Mouse (Mus musculus): ENCODE results near the gene Zfp334. TPM values are rescaled to one million over a fixed set of nuclear protein-coding genes. Genes with fewer than 3 reads are reported as not detected.

The Zfp334 gene
- 1.9 and 5.8 TPM in 2 replicates for polyA plus RNA-seq (2012; rRNA removed; ENCODE audit: low replicate concordance)

GRCm38 (mm10) chr2:165387844-165388495, at the start of gene Zfp334:
Gene Zfp334, minus strand, starts transcription at chr2:165388259.

DNA sequence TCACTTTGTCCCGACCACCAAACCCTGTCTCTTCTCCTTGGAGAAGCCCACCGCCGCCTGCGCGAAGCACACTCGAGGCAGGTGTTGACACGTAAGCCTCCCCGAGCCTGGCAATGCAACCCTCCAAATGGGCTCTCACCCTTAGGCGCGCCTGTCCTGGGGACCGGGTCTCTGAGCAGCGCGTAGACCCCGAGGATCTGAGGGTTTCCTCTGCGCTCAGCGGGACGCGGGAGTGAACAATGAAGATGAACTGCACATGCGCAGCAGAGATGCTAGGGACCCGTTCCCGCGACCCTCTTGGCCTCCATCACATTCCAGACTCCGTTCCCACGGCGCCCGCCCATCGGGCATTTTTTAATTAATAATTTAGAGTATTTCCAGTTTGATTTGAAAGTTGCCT, 19.6 kb downstream of the Zfp334 start, which contains the start of gene Zfp663:
TSS of gene Zfp663 (minus strand) at position 234 of the 400 bp plus-strand sequence.

GRCm38 (mm10) chr2:165326304-165327190, 61.5 kb downstream of the Zfp334 start, which contains the start of gene Elmo2:
Gene Elmo2, minus strand, starts transcription at chr2:165326479.

Other genes starting within 250 kb of the Zfp334 start
- 0.09 TPM in 1 of 2 replicates, not detected in the other for gene Cdh22, start 153.4 kb downstream of the Zfp334 start, polyA plus RNA-seq (2012; rRNA removed; ENCODE audit: low replicate concordance)
- 63.8 and 71.8 TPM in 2 replicates for gene Slc35c2, start 100.4 kb downstream of the Zfp334 start, polyA plus RNA-seq (2012; rRNA removed; ENCODE audit: low replicate concordance)
- 110 and 115 TPM in 2 replicates for gene Elmo2, start 61.8 kb downstream of the Zfp334 start, polyA plus RNA-seq (2012; rRNA removed; ENCODE audit: low replicate concordance)
- 0.08 and 0.20 TPM in 2 replicates for gene Zfp663, start 19.5 kb downstream of the Zfp334 start, polyA plus RNA-seq (2012; rRNA removed; ENCODE audit: low replicate concordance)
- 0.23 and 0.64 TPM in 2 replicates for gene Ocstamp, start 12.1 kb upstream of the Zfp334 start, polyA plus RNA-seq (2012; rRNA removed; ENCODE audit: low replicate concordance)
- 1.7 and 3.2 TPM in 2 replicates for gene Slc13a3, start 85.0 kb upstream of the Zfp334 start, polyA plus RNA-seq (2012; rRNA removed; ENCODE audit: low replicate concordance)
- 14.8 and 28.2 TPM in 2 replicates for gene Trp53rka, start 105.1 kb upstream of the Zfp334 start, polyA plus RNA-seq (2012; rRNA removed; ENCODE audit: low replicate concordance)
- 11.2 and 14.8 TPM in 2 replicates for gene Slc2a10, start 115.5 kb upstream of the Zfp334 start, polyA plus RNA-seq (2012; rRNA removed; ENCODE audit: low replicate concordance)
- 10.2 and 81.5 TPM in 2 replicates for gene Eya2, start 206.8 kb upstream of the Zfp334 start, polyA plus RNA-seq (2012; rRNA removed; ENCODE audit: low replicate concordance)